Mouse (Mus musculus) A20 (cell line): ENCODE results near the gene Tex44.

Source experiments
- DNase-seq: peaks from one replicate; pipeline ENCODE4 v3.0.0-alpha.2; 2011; ENCODE audit warnings: low read depth, low spot score

Gene Tex44

DNA sequence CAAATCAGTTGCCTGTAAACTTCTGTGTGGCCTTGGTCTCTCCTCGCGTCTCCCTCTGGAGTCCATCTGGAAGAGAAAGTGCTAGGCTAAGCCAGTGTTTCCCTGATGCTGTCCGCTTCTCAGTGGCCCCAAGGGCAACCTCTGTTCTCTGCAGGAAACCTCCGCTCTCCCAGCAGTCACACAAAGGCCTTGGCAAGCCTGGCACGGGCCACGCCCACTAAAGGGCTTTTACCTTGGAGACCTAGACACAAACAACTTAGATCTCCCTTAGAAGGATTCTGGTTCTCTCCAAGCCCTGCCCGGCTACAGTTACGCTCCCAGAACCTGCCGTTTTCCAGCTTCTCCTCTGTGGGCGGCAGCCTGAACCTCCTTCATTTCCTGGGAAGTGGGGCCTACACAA, 5.1 kb upstream of the Tex44 start:
- DNase-seq, result no peak

DNA sequence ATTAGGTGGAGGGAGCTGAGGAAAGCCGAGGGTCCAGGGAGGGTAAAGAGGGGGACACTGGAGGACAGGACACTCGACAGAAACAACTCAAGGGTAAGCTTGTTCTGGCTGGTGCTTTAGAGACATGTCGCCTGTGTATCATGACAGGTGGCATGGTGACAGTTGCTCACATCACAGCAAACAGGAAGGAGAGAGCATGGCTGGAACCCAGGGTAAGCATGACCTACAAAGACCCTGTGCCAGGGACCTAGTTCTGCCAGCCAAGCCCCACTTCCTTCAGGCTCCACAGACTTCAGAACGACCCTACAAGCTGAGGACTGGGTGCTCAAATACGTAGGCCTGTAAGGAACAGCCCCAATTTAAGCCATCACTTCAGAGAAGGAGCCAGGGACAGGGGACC, 2.2 kb upstream of the Tex44 start:
- DNase-seq, result no peak

DNA sequence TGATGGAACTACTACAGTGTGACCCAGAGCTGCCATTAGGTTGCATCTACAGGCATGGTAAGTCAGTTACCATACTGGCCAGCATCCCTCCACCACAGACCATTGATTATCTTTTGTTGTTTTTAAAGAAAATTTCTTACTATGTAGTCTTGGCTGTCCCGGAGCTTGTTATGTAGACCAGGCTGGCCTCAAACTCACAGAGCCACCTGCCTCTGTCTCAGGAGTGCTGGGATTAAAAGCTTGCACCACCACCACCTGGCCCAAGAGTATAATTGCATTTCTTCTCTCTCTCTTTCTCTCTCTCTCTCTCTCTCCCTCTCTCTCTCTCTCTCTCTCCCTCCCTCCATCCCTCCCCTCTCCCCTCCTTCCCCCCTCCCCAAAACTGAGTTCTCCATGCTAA, 1.8 kb upstream of the Tex44 start:
- DNase-seq, result no peak

DNA sequence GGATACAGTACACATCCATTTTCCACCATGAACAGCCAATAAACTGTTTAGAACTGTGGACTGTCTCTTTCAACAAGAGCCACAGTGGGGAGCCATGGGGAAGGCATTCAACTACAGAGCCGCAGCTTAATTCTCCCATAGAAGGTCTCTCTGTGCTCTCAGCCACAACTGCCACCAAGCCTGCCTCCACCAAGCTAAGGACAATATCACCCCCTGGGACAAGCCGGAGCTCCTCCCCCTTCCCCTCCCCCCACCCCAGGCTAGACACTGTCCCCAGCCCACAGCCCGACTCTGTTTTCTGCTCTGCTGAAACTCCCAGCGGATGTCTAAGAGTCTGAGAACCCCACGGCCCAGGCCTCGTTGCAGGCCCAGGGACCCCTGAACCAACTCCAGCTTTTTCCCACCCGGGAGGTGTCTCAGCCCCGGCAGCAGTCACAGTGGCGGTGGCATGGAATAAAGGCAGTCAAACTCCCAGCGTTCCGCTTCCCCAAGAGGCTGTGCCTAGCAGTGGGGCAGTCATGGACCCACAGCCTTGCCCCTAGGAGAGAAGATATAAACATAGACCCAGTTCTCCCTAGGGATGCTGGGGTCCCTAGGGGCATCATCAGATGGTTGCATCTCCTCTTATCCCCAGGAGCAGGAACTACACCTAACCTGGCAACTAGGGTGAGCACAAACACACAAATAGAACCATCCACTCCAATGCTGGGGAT, 1.1 kb upstream of the Tex44 start:
- no peak for DNase-seq

DNA sequence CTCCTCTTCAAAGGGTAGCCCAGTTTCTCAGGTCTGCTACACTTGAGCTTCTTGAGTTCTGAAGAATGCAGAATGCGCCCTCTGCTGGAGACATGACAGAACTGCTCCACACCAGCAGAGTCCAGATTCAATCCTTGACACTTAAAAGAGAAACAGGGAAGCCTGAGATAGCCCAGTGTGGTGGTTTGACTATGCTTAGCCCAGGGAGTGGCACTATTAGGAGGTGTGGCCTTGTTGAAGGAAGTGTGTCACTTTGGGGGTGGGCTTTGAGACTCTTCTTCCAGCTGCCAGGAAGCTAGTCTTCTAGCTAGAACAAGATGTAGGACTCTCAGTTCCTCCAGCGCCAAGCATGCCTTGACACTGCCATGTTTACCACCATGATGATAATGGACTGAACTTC, 3.9 kb downstream of the Tex44 start:
- peak; percentile 91 for DNase-seq

DNA sequence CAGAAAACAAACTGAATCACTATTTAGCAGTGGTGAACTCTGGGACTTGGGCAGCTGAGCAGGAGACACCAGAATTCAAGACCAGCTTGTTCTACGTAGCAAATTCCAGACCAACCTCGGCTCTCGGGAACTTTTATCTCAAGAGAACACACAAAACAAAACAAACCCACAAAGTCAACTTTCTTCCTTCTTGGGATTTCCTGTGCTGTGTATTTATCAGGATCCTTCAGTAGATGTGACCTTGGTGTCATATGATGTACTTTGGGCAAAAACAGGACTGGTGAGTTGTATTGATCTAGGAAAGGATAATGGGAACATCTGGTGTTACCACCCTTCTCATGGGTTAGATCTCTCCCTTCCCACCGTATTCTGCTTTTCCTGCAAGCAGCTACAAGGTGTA, 6.6 kb downstream of the Tex44 start:
- DNase-seq, result no peak

DNA sequence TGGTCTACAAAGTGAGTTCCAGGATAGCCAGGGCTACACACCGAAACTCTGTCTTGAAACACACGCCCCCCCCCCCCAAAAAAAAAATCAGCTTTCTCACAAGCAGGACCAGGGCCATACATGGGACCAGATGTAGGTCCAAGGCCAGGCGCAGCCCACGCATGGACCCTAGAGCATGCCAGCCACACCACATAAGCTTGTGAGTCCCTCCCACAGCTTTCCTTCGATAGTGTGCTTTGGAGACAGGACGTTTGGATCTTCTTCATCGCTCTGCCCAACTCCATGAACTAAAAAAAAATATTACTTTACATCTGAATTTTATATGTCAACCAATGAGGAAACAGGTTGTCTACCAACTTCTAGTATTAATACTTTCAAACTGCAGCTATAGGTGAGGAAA, 7.2 kb downstream of the Tex44 start:
- no peak for DNase-seq

DNA sequence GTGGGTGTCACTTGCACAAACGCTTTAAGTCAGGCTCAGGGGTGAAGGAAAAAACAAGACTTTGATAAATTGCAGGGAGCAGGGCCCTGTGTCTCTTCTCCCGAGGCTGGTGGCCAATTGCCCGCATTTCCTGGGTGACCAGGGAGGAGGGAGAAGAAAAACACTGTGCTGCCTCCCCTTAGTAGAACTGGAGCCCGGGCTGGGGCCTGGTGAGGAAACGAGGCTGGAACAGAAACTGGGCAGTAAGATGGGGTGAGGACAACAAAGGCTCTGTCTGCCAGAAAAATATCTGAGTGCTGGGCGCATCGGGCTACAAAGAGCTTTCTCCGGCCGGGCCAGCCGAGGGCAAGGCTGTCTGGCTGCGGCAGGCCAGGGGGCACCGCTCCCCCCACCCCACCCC, 7.9 kb downstream of the Tex44 start:
- peak; percentile 79 for DNase-seq

DNA sequence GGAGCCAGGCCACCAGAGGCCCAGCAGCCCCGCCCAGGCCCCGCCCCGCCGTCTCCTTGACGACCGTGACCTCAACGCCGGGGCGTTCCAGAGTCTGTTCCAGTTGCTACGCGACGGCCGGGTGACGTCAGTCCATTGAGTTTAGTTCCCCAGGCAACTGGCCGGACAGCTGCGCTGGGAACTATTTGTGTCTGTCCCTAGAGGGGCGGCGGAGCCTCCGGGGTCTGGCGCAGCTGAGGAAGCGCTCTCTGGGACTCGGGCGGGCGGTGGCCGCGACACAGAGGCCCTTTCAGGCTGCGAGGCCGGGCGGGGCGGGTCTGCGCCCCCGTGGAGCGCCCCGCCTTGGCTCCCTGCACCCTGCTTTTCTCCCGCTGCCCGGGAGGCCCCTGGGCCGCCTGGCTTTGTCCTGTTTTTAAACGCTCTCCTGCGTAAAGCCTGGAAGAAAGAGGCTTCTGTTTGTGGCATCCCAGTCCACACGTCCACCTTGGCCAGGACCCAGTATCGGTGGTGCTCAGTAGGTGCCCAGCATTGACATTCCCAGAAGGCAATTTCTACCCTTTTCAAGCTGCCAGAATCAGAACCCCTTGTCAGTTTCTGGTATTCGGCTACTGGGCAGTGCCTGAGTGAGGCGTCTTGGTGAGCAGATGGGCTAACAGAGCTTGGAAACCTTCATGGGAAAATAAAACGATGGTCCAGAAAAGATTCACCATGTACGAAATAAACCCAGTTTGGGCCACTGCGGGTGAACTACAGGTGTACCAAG, 8.5 kb downstream of the Tex44 start:
- peak; percentile 100 for DNase-seq

DNA sequence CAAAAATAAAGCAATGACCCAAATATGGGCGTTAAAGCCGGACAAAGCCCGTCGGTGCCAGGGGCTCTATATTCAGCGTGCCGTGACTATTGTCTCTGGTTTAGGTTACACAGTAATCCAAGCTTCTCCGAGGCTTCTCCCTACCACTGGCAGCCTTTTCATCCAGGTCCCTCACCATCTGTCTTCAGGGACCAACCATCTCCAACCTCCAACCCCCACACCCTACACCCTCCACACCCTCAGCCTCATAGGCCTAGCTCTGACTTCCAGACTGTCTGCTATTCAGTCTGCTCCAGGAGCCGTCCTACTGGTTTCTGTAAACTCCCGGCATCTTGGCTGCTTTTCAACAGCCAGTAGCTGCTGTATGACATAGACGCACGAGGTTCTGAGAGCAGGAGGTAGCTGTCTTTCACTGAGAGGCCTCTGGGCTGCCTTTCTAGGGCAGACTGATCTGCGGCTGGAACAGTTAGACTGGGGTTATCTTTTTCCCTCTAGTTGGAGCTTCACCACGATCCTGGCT, 9.2 kb downstream of the Tex44 start:
- peak; percentile 59 for DNase-seq

DNA sequence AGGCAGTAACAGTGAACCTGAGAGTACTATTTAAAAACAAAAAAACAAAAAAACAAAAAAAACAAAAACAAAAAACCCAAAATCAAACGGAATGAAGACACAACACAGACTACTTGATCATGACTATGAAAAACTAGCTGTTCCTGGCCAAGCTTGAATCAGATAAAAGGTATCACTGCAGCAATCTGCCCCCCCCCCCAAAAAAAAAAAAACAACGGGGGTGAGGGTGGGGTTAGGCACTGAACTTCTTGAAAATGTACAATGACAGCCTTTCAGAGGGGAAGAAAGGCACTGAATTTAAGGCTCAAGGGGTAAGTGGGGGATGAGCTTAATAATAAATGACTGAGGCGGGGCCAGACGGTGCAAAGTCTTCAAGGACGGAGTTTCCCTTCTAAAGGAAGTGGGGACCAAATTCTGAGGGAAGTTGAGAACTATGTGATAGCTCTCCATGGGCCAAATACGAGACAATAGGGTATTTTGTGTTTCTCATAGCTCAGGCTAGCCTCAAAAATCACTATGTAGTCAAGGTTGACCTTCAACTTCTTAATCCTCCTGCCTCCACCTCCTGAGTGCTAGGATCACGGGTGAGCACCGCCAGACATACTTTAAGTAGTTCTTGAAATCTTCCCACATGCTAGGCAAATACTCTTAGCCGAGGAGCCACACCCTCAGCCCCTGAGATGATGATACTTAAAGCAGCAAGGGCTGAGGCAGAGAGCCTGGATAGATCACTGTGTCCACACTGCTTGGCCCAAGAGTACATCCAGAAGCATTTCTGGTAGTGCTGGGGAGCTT, 11.3 kb downstream of the Tex44 start:
- DNase-seq, result peak; percentile 44

DNA sequence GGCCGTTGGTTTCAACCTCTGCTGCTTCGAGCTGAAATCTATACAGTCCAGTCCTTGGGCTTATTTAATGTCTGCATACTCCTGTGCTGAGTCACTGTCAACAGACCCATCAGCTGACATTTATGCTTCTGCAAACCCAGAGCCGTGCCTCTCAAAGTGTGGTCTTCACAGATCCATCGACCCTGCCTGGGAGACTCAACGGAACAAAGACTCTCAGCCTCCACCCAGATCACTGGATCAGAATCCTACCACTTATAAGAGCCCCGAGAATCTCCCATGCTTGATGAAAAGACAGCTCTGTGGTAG, 11.8 kb downstream of the Tex44 start:
- DNase-seq, result no peak

DNA sequence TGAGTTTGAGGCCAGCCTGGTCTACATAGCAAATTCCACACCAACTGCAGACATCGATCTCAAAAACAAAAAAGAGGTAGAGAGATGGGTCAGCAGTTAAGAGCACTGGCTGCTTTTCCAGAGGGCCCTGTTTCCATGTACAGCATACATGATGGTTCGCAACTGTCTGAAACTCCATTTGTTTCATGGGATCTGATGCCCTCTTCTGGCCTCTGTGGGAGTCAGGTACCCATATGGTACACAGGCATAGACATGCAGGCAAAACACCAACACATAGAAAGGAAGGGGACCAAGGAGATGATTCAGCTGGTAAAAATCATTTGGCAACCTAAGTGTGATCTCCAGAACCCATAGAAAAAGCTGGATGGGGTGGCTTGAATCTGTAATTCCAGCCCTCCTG, 12.4 kb downstream of the Tex44 start:
- DNase-seq, result peak; percentile 48

DNA sequence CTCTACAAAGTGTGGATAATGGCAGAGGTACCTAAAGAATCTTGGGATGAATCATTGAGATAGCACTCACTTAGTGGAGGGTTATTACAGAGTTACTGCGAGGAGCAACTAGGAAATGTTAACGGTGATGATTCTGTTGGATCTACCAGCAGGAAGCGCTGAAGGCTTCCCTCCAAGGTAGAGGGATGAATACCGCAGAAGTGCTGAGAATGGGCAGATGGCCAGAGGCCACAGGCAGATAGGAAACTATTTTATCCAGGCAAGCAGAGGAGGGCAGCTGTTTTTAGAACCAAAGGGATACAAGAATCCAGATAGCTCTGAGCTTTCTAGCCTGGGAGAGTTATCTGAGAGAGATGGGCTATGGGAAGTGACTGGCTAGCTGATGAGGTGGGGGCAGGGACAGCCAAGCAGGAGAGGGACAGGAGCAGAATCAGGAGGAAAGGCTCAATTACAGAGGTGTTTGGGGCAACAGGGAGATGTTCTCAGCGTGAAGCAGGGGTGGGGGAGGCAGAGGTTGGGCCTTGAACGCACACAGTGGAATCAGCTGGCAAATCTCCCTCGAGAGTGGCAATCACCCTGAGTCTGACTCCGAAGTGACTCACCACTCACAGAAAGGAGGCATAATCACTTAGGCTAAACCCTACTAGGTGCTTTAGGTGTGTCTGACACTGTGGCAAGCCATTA, 13.5 kb downstream of the Tex44 start:
- no peak for DNase-seq

DNA sequence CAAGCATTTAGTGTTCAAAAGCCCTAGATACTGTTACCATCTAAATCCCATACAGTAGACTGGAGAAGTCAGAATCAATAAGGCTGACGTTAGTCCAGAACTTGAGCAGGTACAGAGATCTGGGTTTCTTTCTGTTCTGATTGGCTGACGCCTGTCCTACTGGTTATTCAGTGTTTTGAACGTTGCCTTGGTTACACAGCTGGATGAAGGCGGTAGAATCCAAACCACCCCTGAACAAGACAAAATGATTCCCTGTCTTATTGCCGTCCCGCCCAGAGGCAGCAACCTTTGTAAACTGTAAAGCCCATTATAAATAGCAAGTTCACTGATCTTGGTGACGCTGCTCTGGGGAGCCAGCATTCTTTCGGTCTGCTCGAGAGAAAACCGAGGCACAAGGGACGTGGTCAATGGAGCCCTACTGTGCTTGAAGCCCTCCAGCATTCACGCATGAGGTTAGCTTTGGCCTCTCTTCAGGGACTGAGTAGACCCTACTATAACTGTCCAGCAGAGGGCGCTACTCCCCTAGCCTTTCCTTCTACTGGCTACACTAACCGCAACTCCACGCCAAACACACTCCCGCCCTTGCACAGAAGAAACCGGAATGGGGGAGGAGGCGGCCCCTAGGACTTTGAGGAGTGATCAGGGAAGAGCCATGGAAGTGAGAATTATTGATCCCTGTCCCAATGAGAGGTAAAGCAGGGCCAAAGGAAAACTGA, 14.2 kb downstream of the Tex44 start:
- peak; percentile 95 for DNase-seq

DNA sequence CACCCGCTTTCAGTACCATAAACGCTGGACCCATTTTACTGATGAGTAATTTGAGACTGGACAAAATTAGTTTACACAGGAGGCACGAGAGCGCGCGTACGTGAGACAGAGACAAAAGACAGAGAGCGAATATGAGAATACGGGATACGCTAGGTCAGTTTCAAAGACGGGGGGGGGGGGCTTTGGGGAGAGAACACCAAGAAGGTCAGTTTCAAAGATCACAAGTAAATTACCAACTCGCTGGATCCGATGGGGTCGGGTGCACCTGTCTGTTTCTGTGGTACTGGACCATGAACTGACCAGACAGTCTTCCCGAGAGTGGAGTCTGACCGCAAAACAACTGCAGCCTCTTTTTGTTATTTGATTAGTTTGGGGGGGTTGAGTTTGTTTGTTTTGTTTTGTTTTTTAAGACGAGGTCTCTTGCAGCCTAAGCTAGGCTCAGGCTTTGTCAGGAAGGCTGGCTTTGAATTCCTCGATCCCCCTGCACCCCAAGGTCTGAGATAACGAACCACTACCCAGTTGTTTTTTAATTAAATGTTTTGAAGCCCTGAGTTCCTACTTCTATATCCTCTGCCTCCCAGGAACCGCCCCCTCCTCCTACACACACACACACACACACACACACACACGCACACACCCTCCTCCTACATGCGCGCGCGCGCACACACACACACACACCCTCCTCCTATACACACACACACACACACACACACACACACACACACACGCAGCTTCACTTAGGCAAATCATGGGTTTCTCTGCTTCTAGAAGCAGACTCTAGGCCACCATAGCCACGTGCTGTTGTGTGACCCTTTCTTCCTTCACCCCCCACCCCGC, 15.0 kb downstream of the Tex44 start:
- peak; percentile 93 for DNase-seq

DNA sequence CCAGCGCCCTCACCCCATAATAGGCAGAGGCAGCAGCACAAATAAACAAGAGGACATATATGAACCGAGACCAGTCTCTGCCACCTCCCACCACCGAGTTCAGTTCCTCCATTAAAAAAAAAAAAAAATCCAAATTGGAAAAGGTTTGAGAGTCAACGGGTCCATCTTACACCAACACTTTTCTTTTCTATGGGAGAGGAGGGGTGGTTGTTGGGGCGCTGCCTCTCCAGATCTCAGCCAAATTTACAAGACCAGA, 15.5 kb downstream of the Tex44 start:
- DNase-seq, result no peak

DNA sequence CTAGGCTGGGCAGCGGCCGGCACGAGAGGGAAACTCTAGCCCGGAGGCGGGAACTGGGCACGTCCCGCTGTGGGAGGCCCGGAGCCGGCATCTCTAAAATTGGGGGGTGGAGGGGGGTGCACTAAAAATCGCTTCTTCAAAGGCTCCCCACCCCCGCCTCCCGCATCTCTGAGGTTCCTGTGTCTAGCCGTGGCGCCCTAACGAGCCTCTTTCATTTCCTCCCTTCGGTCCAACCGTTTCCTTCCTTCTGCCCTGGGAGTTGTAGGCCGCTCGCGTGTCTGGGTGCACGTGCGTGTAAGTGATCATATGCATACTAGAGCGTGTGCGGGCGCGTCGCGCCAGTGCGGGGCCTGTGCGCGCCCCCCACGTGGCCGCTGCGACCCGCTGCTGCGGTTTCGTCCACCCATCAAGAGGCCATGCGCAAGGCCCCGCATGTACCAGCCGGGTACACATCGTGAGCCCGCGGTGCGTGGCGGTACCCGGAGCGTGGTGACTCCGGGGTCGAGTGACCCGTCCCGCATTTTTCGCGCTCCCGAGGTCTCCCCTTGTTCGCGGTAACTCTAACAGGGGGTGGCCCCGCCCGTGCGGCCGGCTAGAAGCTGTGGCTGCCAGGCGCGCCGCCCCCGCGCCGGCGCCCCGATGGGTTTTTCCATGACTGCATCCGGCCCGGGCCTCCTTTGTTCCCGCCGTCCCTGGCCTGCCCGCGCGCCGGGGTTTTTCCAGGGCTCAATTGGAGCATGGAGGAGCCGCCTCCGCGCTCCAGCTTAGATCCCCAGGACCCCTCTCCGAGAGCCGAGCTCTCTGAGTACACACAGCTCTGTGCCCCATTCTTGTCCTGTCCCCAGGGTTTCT, 16.1 kb downstream of the Tex44 start:
- DNase-seq, result peak; percentile 92

DNA sequence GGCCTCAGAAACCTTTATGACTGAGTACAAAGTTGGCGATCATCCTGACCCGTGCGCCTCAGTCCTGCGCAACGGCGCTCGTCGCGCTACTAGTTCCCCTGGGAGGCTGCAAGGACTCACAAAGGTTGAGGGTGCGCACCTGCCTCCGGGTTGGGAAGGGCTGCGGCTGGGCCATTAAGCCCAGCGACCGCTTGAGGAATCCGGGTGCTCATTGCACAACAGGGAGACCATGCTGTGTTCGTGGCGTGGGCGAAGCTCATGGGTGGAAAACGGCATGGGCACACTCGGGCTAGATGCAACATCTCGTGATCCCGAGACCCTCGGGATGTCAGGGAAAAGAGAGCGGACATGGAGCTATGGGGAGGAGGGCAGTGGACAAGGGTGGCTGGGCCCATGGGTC, 16.7 kb downstream of the Tex44 start:
- DNase-seq, result no peak
